Mouse (Mus musculus) left cerebral cortex, adult 8-10 months (tissue): ENCODE measurements at regions not wholly inside any gene's neighbourhood (a gene's known extent, or its start where the extent isn't known, plus 50 kb on each side); places are given as distances from the start of the nearest gene placed in this dataset.
"Not testable (repeated sequence)": the region's sequence is repeated elsewhere in the genome, so short reads cannot be mapped to it uniquely, and the experiment has no call there.

Experiments used
- DNase-seq, 2 experiments: peaks; one replicate each; pipeline ENCODE4 v3.0.0; 2022; ENCODE audit warnings: low spot score in 2 of 2

GRCm38 (mm10) chr14:46596696-46597359 is 163.5 kb upstream of the Cdkn3 start:
- DNase-seq, result no peak

- DNase-seq, result no peak
Observed at GRCm38 (mm10) chr14:46594151-46594550, 166.2 kb upstream of the Cdkn3 start.

- no peak for DNase-seq
Observed at GRCm38 (mm10) chr14:46591753-46592359, 168.5 kb upstream of the Cdkn3 start.

GRCm38 (mm10) chr14:46591211-46591610 is 169.1 kb upstream of the Cdkn3 start:
- DNase-seq, result no peak

GRCm38 (mm10) chr14:46586093-46586492 is 174.2 kb upstream of the Cdkn3 start:
- DNase-seq, result no peak

GRCm38 (mm10) chr14:46578051-46579000 is 182.0 kb upstream of the Cdkn3 start:
- no peak for DNase-seq

GRCm38 (mm10) chr14:46575889-46576288 is 184.5 kb upstream of the Cdkn3 start:
- no peak for DNase-seq

- DNase-seq, result no peak
Observed at GRCm38 (mm10) chr14:46575414-46575813, 184.9 kb upstream of the Cdkn3 start.

- DNase-seq, result no peak
Observed at GRCm38 (mm10) chr14:46573401-46573800, 182.9 kb upstream of the Bmp4 start.

- not testable (repeated sequence) for DNase-seq
Observed at GRCm38 (mm10) chr14:46572972-46573371, 182.5 kb upstream of the Bmp4 start.

GRCm38 (mm10) chr14:46571841-46572240 is 181.4 kb upstream of the Bmp4 start:
- DNase-seq, result no peak

GRCm38 (mm10) chr14:46569273-46569672 is 178.8 kb upstream of the Bmp4 start:
- DNase-seq, result no peak

- DNase-seq, result no peak
Observed at GRCm38 (mm10) chr14:46567411-46567780, 176.9 kb upstream of the Bmp4 start.

GRCm38 (mm10) chr14:46566681-46567410 is 176.4 kb upstream of the Bmp4 start:
- DNase-seq, result no peak

GRCm38 (mm10) chr14:46564998-46565397 is 174.5 kb upstream of the Bmp4 start:
- DNase-seq, result peak in 1 of 2 experiments; percentile 13

- DNase-seq, result no peak
Observed at GRCm38 (mm10) chr14:46562016-46562415, 171.5 kb upstream of the Bmp4 start.

GRCm38 (mm10) chr14:46553239-46553638 is 162.8 kb upstream of the Bmp4 start:
- peak in 1 of 2 experiments; percentile 8 for DNase-seq

- no peak for DNase-seq
Observed at GRCm38 (mm10) chr14:46546146-46546545, 155.7 kb upstream of the Bmp4 start.

- no peak for DNase-seq
Observed at GRCm38 (mm10) chr14:46539466-46540187, 149.2 kb upstream of the Bmp4 start.

- DNase-seq, result no peak
Observed at GRCm38 (mm10) chr14:46536002-46536762, 145.7 kb upstream of the Bmp4 start.
